Mouse (Mus musculus): ENCODE results near the gene Ahcyl2.
A peak's percentile ranks its signal among the peaks of the same experiment; 100 is the strongest.
"Not testable (repeated sequence)": the region's sequence is repeated elsewhere in the genome, so short reads cannot be mapped to it uniquely, and the experiment has no call there.

Gene Ahcyl2

GRCm38 (mm10) chr6:29767813-29768660 lies at the start of gene Ahcyl2:
Ahcyl2 (plus strand) TSS chr6:29768011.
- DNase-seq (ENCODE audit: low read depth), result peak; percentile 100

- peak; percentile 62 for DNase-seq (ENCODE audit: low read depth)
These were observed 48.9 kb upstream of the Ahcyl2 start for GRCm38 (mm10) chr6:29718894-29719329.

GRCm38 (mm10) chr6:29721890-29722289 lies 45.9 kb upstream of the Ahcyl2 start:
- DNase-seq (ENCODE audit: low read depth), result no peak

GRCm38 (mm10) chr6:29726576-29727200 lies 41.1 kb upstream of the Ahcyl2 start:
- DNase-seq (ENCODE audit: low read depth), result peak; percentile 87

GRCm38 (mm10) chr6:29728035-29728434 lies 39.8 kb upstream of the Ahcyl2 start:
- no peak for DNase-seq (ENCODE audit: low read depth)

GRCm38 (mm10) chr6:29729491-29729890 lies 38.3 kb upstream of the Ahcyl2 start:
- no peak for DNase-seq (ENCODE audit: low read depth)

- DNase-seq (ENCODE audit: low read depth), result peak; percentile 96
These were observed 32.5 kb upstream of the Ahcyl2 start, which contains the start of gene Smo for GRCm38 (mm10) chr6:29735336-29735688. Smo (plus strand) TSS chr6:29735503.

- DNase-seq (ENCODE audit: low read depth), result peak; percentile 79
These were observed 31.9 kb upstream of the Ahcyl2 start for GRCm38 (mm10) chr6:29735689-29736451.

GRCm38 (mm10) chr6:29736610-29737458 lies 31.0 kb upstream of the Ahcyl2 start:
- DNase-seq (ENCODE audit: low read depth), result peak; percentile 28

- no peak for DNase-seq (ENCODE audit: low read depth)
These were observed 16.2 kb upstream of the Ahcyl2 start for GRCm38 (mm10) chr6:29751466-29752152.

GRCm38 (mm10) chr6:29753336-29753735 lies 14.5 kb upstream of the Ahcyl2 start:
- no peak for DNase-seq (ENCODE audit: low read depth)

- DNase-seq (ENCODE audit: low read depth), result no peak
These were observed 11.8 kb upstream of the Ahcyl2 start for GRCm38 (mm10) chr6:29756001-29756400.

- no peak for DNase-seq (ENCODE audit: low read depth)
These were observed 11.3 kb upstream of the Ahcyl2 start for GRCm38 (mm10) chr6:29756476-29756875.

GRCm38 (mm10) chr6:29758417-29758816 lies 9.4 kb upstream of the Ahcyl2 start:
- DNase-seq (ENCODE audit: low read depth), result peak; percentile 96

- DNase-seq (ENCODE audit: low read depth), result no peak
These were observed 8.7 kb upstream of the Ahcyl2 start for GRCm38 (mm10) chr6:29759012-29759679.

GRCm38 (mm10) chr6:29760397-29760796 lies 7.4 kb upstream of the Ahcyl2 start:
- not testable (repeated sequence) for DNase-seq (ENCODE audit: low read depth)

GRCm38 (mm10) chr6:29761282-29761681 lies 6.5 kb upstream of the Ahcyl2 start:
- no peak for DNase-seq (ENCODE audit: low read depth)

- DNase-seq (ENCODE audit: low read depth), result peak; percentile 88
These were observed 5.3 kb upstream of the Ahcyl2 start for GRCm38 (mm10) chr6:29762524-29762923.

GRCm38 (mm10) chr6:29766874-29767273 lies 937 bp upstream of the Ahcyl2 start:
- no peak for DNase-seq (ENCODE audit: low read depth)

GRCm38 (mm10) chr6:29768791-29769441 lies 1.1 kb downstream of the Ahcyl2 start:
- peak; percentile 63 for DNase-seq (ENCODE audit: low read depth)

Data from NIH3T3 (cell line).